8 mouse cellular contexts compared by ENCODE assay signal in genomic region chr3:116860333-116861222, GRCm38 (mm10). TPM values are rescaled to one million over a fixed set of nuclear protein-coding genes. Genes with fewer than 3 reads are reported as not detected.
DNase-seq lines count a peak whose midpoint lies in the region; ATAC-seq and TF ChIP-seq lines count a peak whose summit lies in the region.

No protein-coding gene starts in this region.

- no peaks in the 10 kb centered on the region for H3K4me1 ChIP-seq in kidney, postnatal 0 days (replicated peaks; ENCODE audit: insufficient read depth, low read length)
- peaks cover 5% of the 10 kb centered on the region; the same call in 1 of the 2 replicates for H3K4me1 ChIP-seq in intestine, embryonic 14.5 days (replicated peaks; ENCODE audit: control insufficient read depth, insufficient read depth, low read length)
- H3K4me1 ChIP-seq in midbrain, postnatal 0 days (ENCODE audit: insufficient read depth, low read length) = no peaks in the 10 kb centered on the region

- no peaks in the 10 kb centered on the region for H3K36me3 ChIP-seq in kidney, postnatal 0 days (ENCODE audit: insufficient read depth, low read length)
- H3K36me3 ChIP-seq in intestine, embryonic 14.5 days (ENCODE audit: control insufficient read depth, insufficient read depth, low read length) = no peaks in the 10 kb centered on the region
- no peaks in the 10 kb centered on the region for H3K36me3 ChIP-seq in midbrain, postnatal 0 days (ENCODE audit: insufficient read depth, low read length)

- no peaks in the 10 kb centered on the region for H3K9me3 ChIP-seq in kidney, postnatal 0 days (replicated peaks; ENCODE audit: low read length)
- no peaks in the 10 kb centered on the region for H3K9me3 ChIP-seq in intestine, embryonic 14.5 days (ENCODE audit: control insufficient read depth, low read length)
- no peaks in the 10 kb centered on the region for H3K9me3 ChIP-seq in midbrain, postnatal 0 days (ENCODE audit: low read length)

- H3K4me2 ChIP-seq in kidney, postnatal 0 days (ENCODE audit: low read length) = peak overlapping the region; percentile 79
- H3K4me2 ChIP-seq in intestine, embryonic 14.5 days (ENCODE audit: low read length) = peak overlapping the region; percentile 85
- H3K4me2 ChIP-seq in midbrain, postnatal 0 days (ENCODE audit: low read depth, low read length, poor library complexity, severe bottlenecking) = peak overlapping the region; percentile 85

- H3K27me3 ChIP-seq in kidney, postnatal 0 days (ENCODE audit: insufficient read depth, low read length) = no peaks in the 10 kb centered on the region
- H3K27me3 ChIP-seq in intestine, embryonic 14.5 days (replicated peaks; ENCODE audit: control insufficient read depth, insufficient read depth, low read length) = no peaks in the 10 kb centered on the region
- H3K27me3 ChIP-seq in midbrain, postnatal 0 days (ENCODE audit: insufficient read depth, low read length) = no peaks in the 10 kb centered on the region

- H3K27ac ChIP-seq in kidney, postnatal 0 days = peak overlapping the region; percentile 70
- peak overlapping the region; percentile 71; the same call in 1 of the 2 replicates for H3K27ac ChIP-seq in intestine, embryonic 14.5 days (ENCODE audit: low read depth)
- peak overlapping the region; percentile 68 for H3K27ac ChIP-seq in midbrain, postnatal 0 days (ENCODE audit: low read depth, low read length)

- peak overlapping the region; percentile 52; the same call in 1 of the 2 replicates for H3K9ac ChIP-seq in kidney, postnatal 0 days (ENCODE audit: low read depth, low read length)
- H3K9ac ChIP-seq in intestine, embryonic 14.5 days (ENCODE audit: low read length) = no peak overlapping the region; the same call in 1 of the 2 replicates
- peak overlapping the region; percentile 64 for H3K9ac ChIP-seq in midbrain, postnatal 0 days (replicated peaks; ENCODE audit: low read length, poor library complexity, severe bottlenecking)

- no peak for DNase-seq in kidney, postnatal 0 days (ENCODE audit: low spot score)
- DNase-seq in kidney, postnatal 10 days = no peak
- peak; percentile 23 for DNase-seq in c-Kit-positive CD71-positive TER-119-positive erythroid progenitor cells, embryonic 14.5 days (ENCODE audit: low spot score)
- no peak for DNase-seq in intestine, embryonic 14.5 days (ENCODE audit: low spot score)
- no peak for DNase-seq in midbrain, postnatal 0 days (ENCODE audit: low spot score)
- DNase-seq in testis, postnatal 14 days (ENCODE audit: low spot score) = no peak
- no peak for DNase-seq in spleen, postnatal 36 days (ENCODE audit: low spot score in 2 of 2)

- peak overlapping the region; percentile 44; the same call in 1 of the 2 replicates for H3K4me3 ChIP-seq in kidney, postnatal 0 days (replicated peaks; ENCODE audit: low read depth, low read length)
- peak overlapping the region; percentile 64; the same call in 1 of the 2 replicates for H3K4me3 ChIP-seq in intestine, embryonic 14.5 days (ENCODE audit: low read depth, low read length)
- H3K4me3 ChIP-seq in midbrain, postnatal 0 days (ENCODE audit: low read depth, low read length) = peak overlapping the region; percentile 50

- 57% methylated on average over 19 of the region's 19 CpGs for WGBS in kidney, postnatal 0 days
- 65% methylated on average over 19 of the region's 19 CpGs for WGBS in intestine, embryonic 14.5 days
- WGBS in midbrain, postnatal 0 days = 70% methylated on average over 19 of the region's 19 CpGs

- TF ChIP-seq CTCF in kidney, postnatal 0 days (IDR thresholded peaks at IDR 0.05; ENCODE audit: low read depth) = no peak
- no peak for TF ChIP-seq CTCF in midbrain, postnatal 0 days (IDR thresholded peaks at IDR 0.05)

- peak; percentile 27; the same call in 1 of the 2 replicates for ATAC-seq in kidney, postnatal 0 days (replicated peaks; ENCODE audit: low FRiP score, low read depth)
- ATAC-seq in intestine, embryonic 14.5 days (replicated peaks; ENCODE audit: low FRiP score, low TSS enrichment, low read depth) = peak; percentile 53
- peak; percentile 25; the same call in 1 of the 2 replicates for ATAC-seq in midbrain, postnatal 0 days (ENCODE audit: low FRiP score)
- no peak for ATAC-seq in cerebellum, adult (ENCODE audit: insufficient number of reproducible peaks, low FRiP score, low TSS enrichment)

RNA-seq across cellular contexts. Expression of gene Frrs1, which starts 1.3 kb away (rescaled TPM):
- 21.6 and 21.7 TPM in 2 replicates for polyA plus RNA-seq in kidney, postnatal 0 days (2015; fragmentation: Nextera tagmentation; extraction: Ambion mirVana)
- 35.1 and 36.7 TPM in 2 replicates for polyA plus RNA-seq in intestine, embryonic 14.5 days (2014; fragmentation: Nextera tagmentation; extraction: Ambion mirVana)
- total RNA-seq in midbrain, postnatal 0 days (2014; rRNA removed) = 3.8 and 7.3 TPM in 2 replicates
- 5.6 and 7.0 TPM in 2 replicates for polyA plus RNA-seq in midbrain, postnatal 0 days (2015; fragmentation: Nextera tagmentation; extraction: Ambion mirVana)

RNA-seq across cellular contexts. Expression of gene Agl, which starts 52.6 kb away (rescaled TPM):
- polyA plus RNA-seq in kidney, postnatal 0 days (2015; fragmentation: Nextera tagmentation; extraction: Ambion mirVana) = 12.8 and 12.9 TPM in 2 replicates
- 14.6 TPM in 2 replicates for polyA plus RNA-seq in intestine, embryonic 14.5 days (2014; fragmentation: Nextera tagmentation; extraction: Ambion mirVana)
- 18.9 and 19.6 TPM in 2 replicates for total RNA-seq in midbrain, postnatal 0 days (2014; rRNA removed)
- polyA plus RNA-seq in midbrain, postnatal 0 days (2015; fragmentation: Nextera tagmentation; extraction: Ambion mirVana) = 8.9 and 12.5 TPM in 2 replicates
